Comparison of ENCODE assay signal across 26 mouse cellular contexts in genomic region chr10:71201512-71201911, GRCm38 (mm10). TPM values are rescaled to one million over a fixed set of nuclear protein-coding genes. Genes with fewer than 3 reads are reported as not detected.
DNase-seq lines count a peak whose midpoint lies in the region; TF ChIP-seq lines count a peak whose summit lies in the region.
"Had no signal": no experiment of that assay in that cellular context is flagged by ENCODE, and none has a peak within 500 bp of the region (broad histone marks: within the 10 kb centered on the region; RNA-seq: fewer than 3 reads in every experiment).

No protein-coding gene starts in this region.

- H3K9me3 ChIP-seq in E14TG2a.4 (ENCODE audit: low read length), result no peaks in the 10 kb centered on the region
- H3K9me3 ChIP-seq: embryonic facial prominence, embryonic 12.5 days; embryonic facial prominence, embryonic 15.5 days; heart, embryonic 12.5 days; heart, embryonic 15.5 days; hindbrain, embryonic 15.5 days; intestine, embryonic 15.5 days had no signal

- peak; percentile 46 to 72 for DNase-seq in cerebellum, postnatal 14 days
- DNase-seq in cerebellum, adult 8-10 months, result no peak
- peak; percentile 49 for DNase-seq in left cerebral cortex, postnatal 4 days
- no peak for DNase-seq in left cerebral cortex, postnatal 10 days (ENCODE audit: extremely low spot score in 1 of 2, low spot score in 2 of 2)
- peak; percentile 52 for DNase-seq in ZHBTc4 (ENCODE audit: low read depth, low spot score)
- DNase-seq in retina, embryonic 14.5 days (ENCODE audit: low spot score), result no peak
- DNase-seq in frontal cortex, postnatal 25 days (ENCODE audit: low spot score in 2 of 2), result no peak
- DNase-seq: adrenal gland, adult 8-10 months; adrenal gland, postnatal 25 days; cerebellum, adult 2 months; cerebellum, postnatal 25 days; forebrain, postnatal 0 days; gastrocnemius, postnatal 25 days; heart, postnatal 10 days; heart, postnatal 4 days; kidney, adult 11 months had no signal

- intact Hi-C loops in left cerebral cortex, postnatal 4 days (cut with DNase I), result no loop called here
- intact Hi-C loops in left cerebral cortex, postnatal 10 days (cut with DNase I), result no loop called here

- no peaks in the 10 kb centered on the region for H3K36me3 ChIP-seq in E14TG2a.4 (ENCODE audit: insufficient read depth, low read length)
- H3K36me3 ChIP-seq: embryonic facial prominence, embryonic 12.5 days; embryonic facial prominence, embryonic 15.5 days; G1E; heart, embryonic 12.5 days; heart, embryonic 15.5 days; hindbrain, embryonic 15.5 days; intestine, embryonic 15.5 days had no signal

- no peaks in the 10 kb centered on the region; the same call in 1 of the 2 replicates for H3K27me3 ChIP-seq in E14TG2a.4 (ENCODE audit: insufficient read depth, low read length)
- H3K27me3 ChIP-seq: embryonic facial prominence, embryonic 12.5 days; embryonic facial prominence, embryonic 15.5 days; heart, embryonic 12.5 days; heart, embryonic 15.5 days; hindbrain, embryonic 15.5 days; intestine, embryonic 15.5 days; Patski had no signal

- no peaks in the 10 kb centered on the region for H3K4me1 ChIP-seq in E14TG2a.4 (replicated peaks; ENCODE audit: low read depth, low read length)
- H3K4me1 ChIP-seq: embryonic facial prominence, embryonic 12.5 days; heart, embryonic 12.5 days; intestine, embryonic 15.5 days had no signal

- peak overlapping the region; percentile 53 for H3K4me3 ChIP-seq in E14TG2a.4 (replicated peaks; ENCODE audit: low read length)
- H3K4me3 ChIP-seq: embryonic facial prominence, embryonic 12.5 days; embryonic facial prominence, embryonic 15.5 days; heart, embryonic 12.5 days; heart, embryonic 15.5 days; hindbrain, embryonic 15.5 days; intestine, embryonic 15.5 days had no signal

- TF ChIP-seq CTCF in E14TG2a.4 (conservative IDR thresholded peaks at IDR 0.05; ENCODE audit: low read length), result no peak

RNA-seq across cellular contexts. Expression of gene Tfam, which starts 36.6 kb away (rescaled TPM):
- total RNA-seq in left cerebral cortex, postnatal 4 days (2021), result 10 to 100 TPM; 43.4 to 45.3 TPM
- total RNA-seq in left cerebral cortex, postnatal 10 days (2021), result 10 to 100 TPM; 35.0 to 35.2 TPM

RNA-seq across cellular contexts. Expression of gene Bicc1, which starts 42.0 kb away (rescaled TPM):
- 1 to 10 TPM; 6.9 to 7.0 TPM for total RNA-seq in left cerebral cortex, postnatal 4 days (2021)
- 1 to 10 TPM; 5.8 to 6.6 TPM for total RNA-seq in left cerebral cortex, postnatal 10 days (2021)
- total RNA-seq: common myeloid progenitor, adult 5-6 weeks had no signal

Comparison
In these comparisons a context has a peak if more than half of its experiments do, and no peak if none do; other contexts are left out.
1. DNase-seq: peak in cerebellum, postnatal 14 days (2 of 2), left cerebral cortex, postnatal 4 days (single experiment) and ZHBTc4 (single experiment); none in cerebellum, adult 8-10 months (single experiment), left cerebral cortex, postnatal 10 days (0 of 2), retina, embryonic 14.5 days (single experiment) and frontal cortex, postnatal 25 days (0 of 2).